Mouse (Mus musculus): Measurements from ENCODE around the gene Apopt1. TPM values are rescaled to one million over a fixed set of nuclear protein-coding genes. Genes with fewer than 3 reads are reported as not detected.

Gene Apopt1
- 31.9 and 35.4 TPM in 2 replicates for polyA plus RNA-seq (2012; rRNA removed)

DNA sequence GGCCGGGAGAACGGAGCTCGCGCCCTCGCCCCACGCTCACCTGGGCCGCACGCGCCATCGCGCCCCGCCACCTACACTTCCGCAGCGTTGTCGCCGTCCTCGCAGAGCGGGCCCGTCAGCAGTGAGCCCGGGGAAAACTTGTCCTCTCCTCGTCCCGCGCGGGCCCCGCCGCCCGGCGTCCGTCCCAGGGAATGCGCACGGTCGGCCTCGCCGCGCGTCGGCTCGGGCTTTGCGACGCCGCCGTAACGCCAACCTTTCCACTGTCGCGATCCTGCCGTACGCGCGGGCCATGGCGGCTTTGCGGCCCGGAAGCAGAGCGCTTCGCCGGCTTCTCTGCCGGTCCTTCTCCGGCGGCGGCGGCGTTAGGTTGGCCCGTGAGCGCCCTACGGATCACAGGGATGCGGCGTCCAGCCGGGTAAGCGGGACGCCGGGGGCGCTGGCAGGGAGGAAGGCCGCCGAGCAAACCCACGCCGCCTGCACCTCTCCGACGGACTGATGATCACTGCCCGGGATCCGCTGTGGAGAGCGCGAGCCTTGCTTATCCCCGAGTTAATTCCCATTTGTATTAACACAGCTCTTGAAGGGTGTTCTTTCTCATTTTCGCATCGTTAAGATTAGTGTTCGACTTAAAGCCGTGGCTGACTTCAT, at the start of gene Apopt1, which contains the start of gene Bag5:
Apopt1 (plus strand) TSS at position 258 of the 648 bp plus-strand sequence.
Bag5 (minus strand) TSS at position 254 of the 648 bp plus-strand sequence.
- peak; percentile 98 for DNase-seq (ENCODE audit: low read depth)
- TF ChIP-seq CTCF (IDR thresholded peaks at IDR 0.05; ENCODE audit: borderline replicate concordance, extremely low read depth, insufficient read depth, insufficient read length) (no peak), POLR2A (IDR thresholded peaks at IDR 0.05; ENCODE audit: borderline replicate concordance, extremely low read depth, insufficient read depth, insufficient read length, poor library complexity, severe bottlenecking) (peak; percentile 83)

DNA sequence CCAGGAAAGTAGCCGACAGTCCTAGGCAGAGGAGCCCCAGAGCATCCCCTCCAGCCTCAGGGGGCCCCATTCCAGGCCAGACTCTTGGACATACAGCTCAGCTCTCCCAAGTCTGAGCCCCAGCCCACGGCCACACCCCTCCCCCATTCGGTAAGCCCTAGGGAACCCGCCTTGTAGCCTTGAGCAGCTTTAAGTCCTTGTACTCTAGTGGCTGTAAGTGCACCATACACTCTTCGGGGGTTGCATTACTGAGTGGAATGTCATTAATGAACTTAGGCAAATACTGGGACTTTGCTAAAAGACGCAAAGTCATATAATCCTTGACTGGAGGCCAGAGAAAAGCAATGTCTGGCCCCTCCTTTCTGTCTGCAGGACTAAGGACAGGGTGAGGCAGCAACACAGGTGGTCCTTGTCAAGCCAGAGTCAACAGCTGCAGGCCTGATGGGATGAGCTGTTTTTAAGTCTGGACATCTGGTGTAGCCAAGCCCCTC, 48.9 kb upstream of the Apopt1 start:
- DNase-seq (ENCODE audit: low read depth), result no peak
- TF ChIP-seq POLR2A (IDR thresholded peaks at IDR 0.05; ENCODE audit: borderline replicate concordance, extremely low read depth, insufficient read depth, insufficient read length, poor library complexity, severe bottlenecking) (no peak), CTCF (IDR thresholded peaks at IDR 0.05; ENCODE audit: borderline replicate concordance, extremely low read depth, insufficient read depth, insufficient read length) (no peak)

GRCm38 (mm10) chr12:111665041-111665880, 47.8 kb upstream of the Apopt1 start:
- no peak for TF ChIP-seq POLR2A (IDR thresholded peaks at IDR 0.05; ENCODE audit: borderline replicate concordance, extremely low read depth, insufficient read depth, insufficient read length, poor library complexity, severe bottlenecking)
- no peak for TF ChIP-seq CTCF (IDR thresholded peaks at IDR 0.05; ENCODE audit: borderline replicate concordance, extremely low read depth, insufficient read depth, insufficient read length)
- DNase-seq (ENCODE audit: low read depth), result no peak

GRCm38 (mm10) chr12:111666380-111666779, 46.7 kb upstream of the Apopt1 start:
- no peak for DNase-seq (ENCODE audit: low read depth)
- TF ChIP-seq POLR2A (IDR thresholded peaks at IDR 0.05; ENCODE audit: borderline replicate concordance, extremely low read depth, insufficient read depth, insufficient read length, poor library complexity, severe bottlenecking), result no peak
- no peak for TF ChIP-seq CTCF (IDR thresholded peaks at IDR 0.05; ENCODE audit: borderline replicate concordance, extremely low read depth, insufficient read depth, insufficient read length)

DNA sequence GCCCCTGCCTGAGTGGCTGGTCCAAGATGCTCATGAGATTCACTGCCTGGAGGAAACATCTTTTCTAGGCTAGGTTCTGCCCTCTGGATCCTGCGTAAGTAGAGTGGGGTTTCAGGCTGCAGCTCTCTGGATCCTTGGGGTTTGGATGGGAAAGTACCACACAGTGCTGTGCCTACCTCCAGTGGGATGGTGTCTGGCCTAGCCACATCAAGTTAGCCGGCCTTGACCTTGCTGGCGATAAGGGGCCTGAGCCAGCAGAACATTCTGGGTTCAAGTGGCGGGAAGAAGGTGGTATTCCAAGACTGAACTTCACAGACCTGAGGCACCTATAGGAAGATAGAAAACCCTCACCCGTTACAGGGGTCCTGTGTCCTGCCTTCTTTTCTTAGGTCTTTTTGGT, 45.6 kb upstream of the Apopt1 start:
- TF ChIP-seq POLR2A (IDR thresholded peaks at IDR 0.05; ENCODE audit: borderline replicate concordance, extremely low read depth, insufficient read depth, insufficient read length, poor library complexity, severe bottlenecking) (no peak), CTCF (IDR thresholded peaks at IDR 0.05; ENCODE audit: borderline replicate concordance, extremely low read depth, insufficient read depth, insufficient read length) (no peak)
- DNase-seq (ENCODE audit: low read depth), result no peak

GRCm38 (mm10) chr12:111668457-111668912, 44.6 kb upstream of the Apopt1 start:
- peak; percentile 96 for DNase-seq (ENCODE audit: low read depth)
- TF ChIP-seq CTCF (IDR thresholded peaks at IDR 0.05; ENCODE audit: borderline replicate concordance, extremely low read depth, insufficient read depth, insufficient read length) (peak; percentile 94), POLR2A (IDR thresholded peaks at IDR 0.05; ENCODE audit: borderline replicate concordance, extremely low read depth, insufficient read depth, insufficient read length, poor library complexity, severe bottlenecking) (no peak)

DNA sequence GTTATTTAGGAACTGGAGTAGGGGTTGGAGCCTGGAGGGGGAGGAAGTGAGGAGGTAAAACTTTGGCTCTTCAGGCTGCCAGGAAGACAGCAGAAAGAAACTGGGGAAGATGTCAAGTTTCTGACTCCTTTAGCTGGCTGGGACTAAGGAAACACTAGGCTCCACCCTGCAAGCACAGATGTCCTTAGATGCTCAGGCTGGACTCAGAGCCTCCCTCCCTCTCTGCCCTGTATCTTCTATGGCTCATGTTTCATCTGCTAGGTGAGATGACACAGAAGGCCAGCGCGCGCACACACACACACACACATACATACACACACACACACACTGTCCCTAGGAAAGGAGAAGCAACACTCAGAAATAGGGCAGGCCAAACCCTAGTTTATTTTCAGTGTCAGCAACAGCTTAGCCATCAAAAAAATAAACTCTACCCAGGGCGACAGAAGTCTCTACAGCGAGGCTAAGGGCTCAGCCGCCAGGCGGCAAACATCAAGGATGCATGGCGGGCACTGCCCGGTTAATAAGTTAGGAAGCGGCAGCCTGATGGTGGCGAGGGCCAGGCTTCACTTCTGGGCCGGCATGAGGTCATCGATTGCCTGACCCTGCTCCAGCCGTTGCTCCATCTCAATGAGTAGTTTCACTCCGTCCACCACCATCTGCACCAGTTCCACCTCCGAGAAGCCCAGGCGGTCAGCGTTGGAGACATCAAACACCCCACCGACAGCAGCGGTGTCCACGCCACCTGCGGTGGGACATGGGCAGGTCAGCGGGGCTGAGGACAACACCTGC, 43.9 kb upstream of the Apopt1 start:
- DNase-seq (ENCODE audit: low read depth), result peak; percentile 48
- TF ChIP-seq POLR2A (IDR thresholded peaks at IDR 0.05; ENCODE audit: borderline replicate concordance, extremely low read depth, insufficient read depth, insufficient read length, poor library complexity, severe bottlenecking), result no peak

DNA sequence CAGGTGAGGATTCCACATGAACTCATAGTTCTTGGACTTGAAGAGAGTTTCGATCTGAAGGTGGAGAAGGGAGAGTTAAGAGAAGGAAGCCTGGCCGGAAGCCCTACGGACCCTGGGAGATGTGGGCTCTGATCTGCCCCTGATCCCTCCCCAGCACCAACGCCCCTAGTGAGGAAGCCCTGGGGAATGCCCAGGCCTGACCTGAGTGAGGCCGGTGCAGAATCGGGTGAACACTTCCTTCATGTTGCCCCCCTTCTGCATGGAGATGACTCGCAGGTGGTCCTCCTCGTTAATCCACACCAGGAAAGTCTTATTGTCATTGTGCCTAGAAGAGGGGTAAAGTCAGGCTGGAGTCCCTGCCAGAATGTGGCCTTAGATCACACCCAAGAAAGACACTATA, 43.1 kb upstream of the Apopt1 start:
- DNase-seq (ENCODE audit: low read depth), result no peak
- TF ChIP-seq POLR2A (IDR thresholded peaks at IDR 0.05; ENCODE audit: borderline replicate concordance, extremely low read depth, insufficient read depth, insufficient read length, poor library complexity, severe bottlenecking) (no peak), CTCF (IDR thresholded peaks at IDR 0.05; ENCODE audit: borderline replicate concordance, extremely low read depth, insufficient read depth, insufficient read length) (no peak)

GRCm38 (mm10) chr12:111670371-111670971, 42.6 kb upstream of the Apopt1 start:
- no peak for DNase-seq (ENCODE audit: low read depth)
- TF ChIP-seq CTCF (IDR thresholded peaks at IDR 0.05; ENCODE audit: borderline replicate concordance, extremely low read depth, insufficient read depth, insufficient read length) (no peak), POLR2A (IDR thresholded peaks at IDR 0.05; ENCODE audit: borderline replicate concordance, extremely low read depth, insufficient read depth, insufficient read length, poor library complexity, severe bottlenecking) (no peak)

DNA sequence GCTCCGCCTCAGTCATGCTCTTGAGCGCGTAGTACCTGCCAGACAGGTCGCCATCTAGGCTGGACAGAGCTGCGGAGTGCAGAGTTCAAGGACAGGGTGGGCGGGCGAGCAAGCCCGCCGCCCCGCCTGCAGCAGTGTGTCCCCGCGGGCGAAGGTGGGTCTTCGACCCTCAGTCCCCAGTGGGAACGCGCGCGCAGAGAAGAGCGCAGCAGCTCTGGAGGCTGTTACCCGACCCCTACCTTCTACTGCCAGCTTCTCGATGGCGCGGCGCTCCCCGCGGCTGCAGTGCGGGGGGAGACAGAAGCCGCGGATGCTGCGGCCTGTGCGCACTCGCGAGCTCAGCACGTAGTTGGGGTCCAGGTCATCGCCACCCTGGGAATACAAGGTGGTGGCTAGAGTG, 42.1 kb upstream of the Apopt1 start:
- no peak for TF ChIP-seq CTCF (IDR thresholded peaks at IDR 0.05; ENCODE audit: borderline replicate concordance, extremely low read depth, insufficient read depth, insufficient read length)
- peak; percentile 48 for DNase-seq (ENCODE audit: low read depth)

Data from brain, embryonic 14.5 days (tissue).